ENCODE assay signal across 16 mouse cellular contexts in genomic region chr14:32249616-32250015, GRCm38 (mm10).
"Had no signal": no experiment of that assay in that cellular context is flagged by ENCODE, and none has a peak within 500 bp of the region (broad histone marks: within the 10 kb centered on the region; RNA-seq: fewer than 3 reads in every experiment).

No protein-coding gene starts in this region.

- H3K36me3 ChIP-seq: stomach, embryonic 15.5 days had no signal

- H3K4me2 ChIP-seq: hindbrain, embryonic 14.5 days; liver, embryonic 11.5 days; lung, embryonic 14.5 days; midbrain, embryonic 11.5 days; neural tube, embryonic 13.5 days; stomach, embryonic 15.5 days had no signal

- H3K4me1 ChIP-seq: limb, embryonic 10.5 days; stomach, embryonic 15.5 days had no signal

- ATAC-seq: intestine, postnatal 0 days; midbrain, embryonic 16.5 days had no signal

- H3K27ac ChIP-seq: hindbrain, embryonic 14.5 days; limb, embryonic 10.5 days; macrophage; neural tube, embryonic 13.5 days; stomach, embryonic 15.5 days had no signal

- H3K4me3 ChIP-seq: left cerebral cortex, adult 2 months; limb, embryonic 10.5 days; megakaryocyte, embryonic 14.5 days; neural tube, embryonic 13.5 days; stomach, embryonic 15.5 days had no signal

- H3K27me3 ChIP-seq: megakaryocyte, embryonic 14.5 days; neural tube, embryonic 13.5 days; stomach, embryonic 15.5 days had no signal

- DNase-seq: lung, embryonic 14.5 days; lung, postnatal 10 days; retina, postnatal 1 day; thymus, adult 2 months; thymus, postnatal 25 days had no signal

- H3K9ac ChIP-seq: hindbrain, embryonic 14.5 days; lung, embryonic 14.5 days; neural tube, embryonic 13.5 days; stomach, embryonic 15.5 days had no signal

- H3K9me3 ChIP-seq: limb, embryonic 10.5 days; megakaryocyte, embryonic 14.5 days; neural tube, embryonic 13.5 days; stomach, embryonic 15.5 days had no signal
